Mouse (Mus musculus): ENCODE measurements around the gene Hist1h2bq.
"Not testable (repeated sequence)": the region's sequence is repeated elsewhere in the genome, so short reads cannot be mapped to it uniquely, and the experiment has no call there.

Gene Hist1h2bq

DNA sequence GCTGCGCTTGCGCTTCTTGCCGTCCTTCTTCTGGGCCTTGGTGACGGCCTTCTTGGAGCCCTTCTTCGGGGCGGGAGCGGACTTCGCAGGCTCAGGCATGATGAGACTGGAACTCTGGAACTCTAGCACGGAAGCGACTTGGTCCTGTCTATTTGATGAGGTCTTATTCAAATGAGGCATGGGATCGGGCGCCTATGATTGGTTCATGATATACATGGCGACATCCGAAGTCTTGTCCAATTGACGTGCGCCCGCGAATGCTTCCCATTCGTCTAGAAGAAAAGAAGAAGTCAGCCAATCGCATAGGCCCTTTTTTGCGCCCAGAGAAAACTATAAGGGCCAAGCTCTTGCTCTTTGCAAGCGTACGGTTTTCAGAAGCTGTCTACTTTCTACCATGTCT is at the start of gene Hist1h2bq, which contains the start of gene Hist1h2ao:
Hist1h2bq (minus strand) TSS at position 125 of the 400 bp plus-strand sequence.
Hist1h2ao (plus strand) TSS at position 393 of the 400 bp plus-strand sequence.
- DNase-seq (ENCODE audit: extremely low read depth, low read depth): not testable (repeated sequence)

DNA sequence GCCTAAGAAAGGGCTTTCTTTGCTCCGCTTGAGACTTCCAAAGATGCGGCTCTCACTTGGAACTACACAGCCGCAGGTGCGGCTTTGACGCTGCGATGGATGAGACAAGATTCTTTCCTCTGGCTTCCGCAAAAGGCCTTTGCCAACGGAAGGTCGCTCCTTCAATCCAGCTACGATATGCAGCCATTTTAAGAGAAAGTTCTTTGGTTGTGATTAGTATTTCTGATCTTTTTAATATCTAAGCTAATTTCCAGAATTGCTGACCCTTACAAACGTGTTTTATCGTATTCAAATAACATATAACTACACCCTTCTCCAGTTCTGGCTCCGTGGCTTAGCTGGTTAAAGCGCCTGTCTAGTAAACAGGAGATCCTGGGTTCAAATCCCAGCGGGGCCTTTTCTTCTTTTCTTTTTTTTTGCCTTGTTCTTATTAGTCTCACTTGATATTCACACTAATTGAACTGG is 45.7 kb upstream of the Hist1h2bq start:
- DNase-seq (ENCODE audit: extremely low read depth, low read depth): peak; percentile 46

DNA sequence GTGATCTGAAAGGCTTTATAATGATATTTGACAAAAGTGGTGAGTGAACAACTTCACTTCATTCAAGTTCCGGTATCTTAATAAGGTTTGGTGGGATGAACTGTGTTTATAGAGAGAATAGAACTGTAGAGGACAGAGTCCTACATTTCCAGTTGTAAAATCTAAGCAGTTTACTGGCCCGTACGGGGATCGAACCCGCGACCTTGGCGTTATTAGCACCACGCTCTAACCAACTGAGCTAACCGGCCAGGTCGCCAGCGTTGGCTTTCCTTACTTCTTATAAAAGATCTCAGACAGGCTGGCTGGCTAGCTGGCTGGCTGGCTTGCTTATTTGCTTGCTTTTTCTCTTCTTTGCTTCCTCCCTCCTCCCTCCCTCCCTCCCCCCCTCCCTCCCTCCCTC is 45.1 kb upstream of the Hist1h2bq start:
- peak; percentile 72 for DNase-seq (ENCODE audit: extremely low read depth, low read depth)

DNA sequence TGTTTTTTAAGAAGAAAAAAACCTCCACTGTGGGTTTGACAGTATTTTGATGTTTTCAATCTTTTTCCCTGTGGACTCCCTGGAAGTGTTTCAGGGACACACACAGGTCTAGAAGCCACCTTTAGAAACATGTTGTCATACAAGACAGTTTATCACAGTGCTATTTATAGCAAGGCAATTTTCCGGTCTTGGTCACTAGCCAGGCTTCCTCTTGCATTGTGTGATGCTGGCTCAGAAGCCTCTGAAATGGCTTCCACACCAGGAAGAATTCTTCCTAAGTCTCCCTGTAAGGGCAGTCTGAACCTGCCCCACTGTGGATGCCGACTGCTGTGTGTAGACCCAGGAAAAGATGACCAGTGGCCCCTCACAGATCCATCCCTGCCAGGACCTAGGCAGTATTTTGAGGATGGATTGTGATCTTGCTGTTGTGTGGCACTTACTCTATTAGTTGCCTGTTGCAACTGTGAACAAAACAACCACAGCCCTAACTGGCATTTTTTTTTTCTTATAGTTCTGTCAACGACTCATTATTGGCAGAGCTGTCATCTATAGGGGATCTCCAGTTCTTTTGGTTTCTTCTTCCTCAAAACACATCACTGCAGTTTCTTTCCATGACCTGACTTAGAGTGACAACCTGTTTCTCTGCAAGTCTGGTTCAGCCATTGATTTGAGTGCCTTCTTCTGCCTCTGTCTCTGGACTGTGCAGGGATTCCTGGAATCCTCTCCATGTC is 42.4 kb upstream of the Hist1h2bq start:
- DNase-seq (ENCODE audit: extremely low read depth, low read depth): no peak

DNA sequence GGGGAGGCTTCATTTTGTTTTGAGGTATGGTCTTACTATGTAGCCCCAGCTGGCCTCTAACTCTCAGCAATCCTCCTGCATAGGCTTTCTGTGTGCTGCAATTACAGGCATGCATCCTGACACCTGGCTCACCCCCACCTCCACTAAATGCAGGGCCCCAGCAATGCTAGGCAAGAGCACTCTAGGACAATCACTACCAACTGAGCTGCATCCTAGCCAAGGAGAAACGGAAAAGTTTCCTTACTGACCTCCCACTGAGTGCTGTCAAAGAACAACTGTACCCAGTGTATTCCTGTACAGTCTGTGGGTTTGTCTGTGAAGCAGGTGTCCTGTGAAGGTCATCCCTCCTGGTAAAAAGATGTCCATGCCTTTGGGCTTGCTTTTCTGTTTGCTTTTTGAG is 40.7 kb upstream of the Hist1h2bq start:
- DNase-seq (ENCODE audit: extremely low read depth, low read depth): not testable (repeated sequence)

DNA sequence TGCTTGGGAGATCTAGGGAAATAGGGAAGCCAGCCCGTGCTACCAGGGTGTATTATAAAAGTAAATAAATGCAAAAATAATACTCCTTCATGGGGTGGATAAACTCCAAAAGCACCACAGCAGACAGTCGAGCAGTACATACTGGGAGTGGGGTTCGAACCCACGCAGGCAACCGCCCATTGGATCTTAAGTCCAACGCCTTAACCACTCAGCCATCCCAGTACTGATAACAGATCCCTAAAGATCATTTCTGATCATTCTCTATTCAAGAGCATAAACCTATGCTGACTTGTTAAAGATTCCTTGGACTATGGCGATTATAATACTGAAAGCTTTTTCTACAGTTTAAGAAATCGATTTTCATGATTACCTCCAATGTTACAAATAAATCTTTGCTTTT is 37.9 kb upstream of the Hist1h2bq start:
- DNase-seq (ENCODE audit: extremely low read depth, low read depth): peak; percentile 72

DNA sequence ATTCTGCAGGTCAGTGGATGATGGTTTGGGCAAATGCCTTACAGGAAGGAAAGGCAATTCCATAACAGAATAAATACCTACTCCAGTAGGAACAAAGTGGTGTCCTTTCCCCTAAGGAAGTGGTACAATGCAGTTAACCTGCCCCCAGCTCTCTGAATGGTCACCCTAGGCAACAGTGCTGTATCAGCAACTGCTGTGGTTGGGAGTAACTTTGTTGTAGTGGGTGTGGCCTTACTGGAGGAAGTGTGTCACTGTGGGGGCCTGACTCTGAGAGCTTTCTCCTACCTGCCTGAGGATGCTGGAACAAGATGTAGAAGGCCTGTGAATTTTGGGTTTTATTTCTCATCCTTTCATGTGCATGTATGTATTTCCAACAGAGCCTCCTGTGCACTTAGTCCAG is 36.4 kb upstream of the Hist1h2bq start:
- not testable (repeated sequence) for DNase-seq (ENCODE audit: extremely low read depth, low read depth)

DNA sequence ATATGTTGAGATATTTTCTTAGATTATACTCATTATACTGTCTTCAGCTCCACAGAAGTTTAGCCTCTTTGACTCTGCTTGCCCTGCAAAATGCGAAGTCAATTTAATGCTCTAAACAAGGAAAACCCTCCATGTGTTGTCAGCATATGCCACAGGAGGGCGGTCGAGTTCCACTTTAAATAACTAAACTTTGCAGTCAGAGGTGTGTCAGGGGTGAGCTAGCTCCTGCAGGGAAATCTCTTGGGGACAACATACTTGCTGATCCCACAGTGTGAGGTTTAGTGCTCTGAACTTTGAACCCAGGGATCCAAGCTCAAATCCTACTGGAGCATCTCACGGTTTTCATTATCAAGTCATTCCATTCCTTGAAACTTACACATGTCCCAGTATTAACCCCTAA is 30.5 kb upstream of the Hist1h2bq start:
- DNase-seq (ENCODE audit: extremely low read depth, low read depth): not testable (repeated sequence)

DNA sequence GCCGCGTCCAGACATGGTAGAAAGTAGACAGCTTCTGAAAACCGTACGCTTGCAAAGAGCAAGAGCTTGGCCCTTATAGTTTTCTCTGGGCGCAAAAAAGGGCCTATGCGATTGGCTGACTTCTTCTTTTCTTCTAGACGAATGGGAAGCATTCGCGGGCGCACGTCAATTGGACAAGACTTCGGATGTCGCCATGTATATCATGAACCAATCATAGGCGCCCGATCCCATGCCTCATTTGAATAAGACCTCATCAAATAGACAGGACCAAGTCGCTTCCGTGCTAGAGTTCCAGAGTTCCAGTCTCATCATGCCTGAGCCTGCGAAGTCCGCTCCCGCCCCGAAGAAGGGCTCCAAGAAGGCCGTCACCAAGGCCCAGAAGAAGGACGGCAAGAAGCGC is 23.5 kb upstream of the Hist1h2bq start, which contains the start of the genes Hist1h2ap and Hist1h2br:
Hist1h2ap (minus strand) TSS at position 47 of the 400 bp plus-strand sequence.
Hist1h2br (plus strand) TSS at position 283 of the 400 bp plus-strand sequence.
- not testable (repeated sequence) for DNase-seq (ENCODE audit: extremely low read depth, low read depth)

DNA sequence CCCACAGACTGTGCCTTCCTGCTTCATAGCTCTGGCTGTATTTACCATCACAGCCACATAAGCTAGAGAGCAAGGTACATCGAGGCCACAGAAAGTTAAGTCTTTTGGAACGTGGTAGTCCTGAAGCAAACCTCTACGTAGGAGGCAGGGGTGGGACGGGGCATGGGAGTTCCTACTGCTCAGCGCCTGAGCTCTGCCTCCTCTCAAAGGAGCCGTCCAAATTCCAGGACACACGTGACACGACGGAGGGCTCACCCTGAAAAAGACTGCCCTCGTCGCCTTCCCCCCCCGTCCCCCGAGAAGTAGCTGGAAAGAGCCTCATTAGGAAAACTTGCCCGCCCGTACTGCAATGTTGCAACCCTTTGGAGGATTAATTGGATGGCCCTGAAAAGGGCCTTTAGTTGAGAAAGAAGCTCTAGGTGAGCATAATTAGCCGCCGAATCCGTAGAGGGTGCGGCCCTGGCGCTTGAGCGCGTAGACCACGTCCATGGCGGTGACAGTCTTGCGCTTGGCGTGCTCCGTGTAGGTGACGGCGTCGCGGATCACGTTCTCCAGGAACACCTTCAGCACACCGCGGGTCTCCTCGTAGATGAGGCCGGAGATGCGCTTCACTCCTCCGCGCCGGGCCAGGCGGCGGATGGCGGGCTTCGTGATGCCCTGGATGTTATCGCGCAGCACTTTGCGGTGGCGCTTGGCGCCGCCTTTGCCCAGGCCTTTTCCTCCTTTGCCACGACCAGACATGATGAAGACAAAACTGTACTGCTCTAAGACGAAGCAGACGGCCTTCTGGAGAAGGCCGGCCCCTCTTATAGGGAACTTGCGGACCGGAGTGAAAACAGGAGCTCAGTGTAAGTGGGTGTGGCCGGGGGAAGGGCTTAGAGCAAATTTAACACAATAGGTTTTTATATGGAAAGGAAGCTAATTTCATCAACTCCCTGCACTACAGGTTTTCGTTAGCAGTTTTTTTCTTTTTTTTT is 21.7 kb upstream of the Hist1h2bq start, which contains the start of gene Hist1h4n:
Hist1h4n (minus strand) TSS at position 779 of the 977 bp plus-strand sequence.
- not testable (repeated sequence) for DNase-seq (ENCODE audit: extremely low read depth, low read depth)

DNA sequence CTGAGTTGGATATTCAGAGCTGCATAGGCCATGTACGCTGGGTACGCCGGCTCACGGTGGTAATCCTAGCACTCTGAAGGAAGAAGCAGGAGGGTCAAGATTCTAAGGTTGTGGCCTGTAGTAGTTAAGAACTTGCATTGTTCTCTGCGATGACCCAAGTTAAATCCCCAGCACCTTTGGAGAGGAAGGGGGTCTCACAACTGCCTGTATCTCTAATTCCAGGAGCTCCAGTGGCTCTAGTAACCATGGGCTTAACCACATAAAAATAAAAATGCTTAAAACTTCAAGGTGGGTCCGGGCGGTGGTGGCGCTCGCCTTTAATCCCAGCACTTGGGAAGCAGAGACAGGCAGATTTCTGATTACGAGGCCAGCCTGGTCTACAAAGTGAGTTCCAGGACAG is 20.3 kb upstream of the Hist1h2bq start:
- no peak for DNase-seq (ENCODE audit: extremely low read depth, low read depth)

DNA sequence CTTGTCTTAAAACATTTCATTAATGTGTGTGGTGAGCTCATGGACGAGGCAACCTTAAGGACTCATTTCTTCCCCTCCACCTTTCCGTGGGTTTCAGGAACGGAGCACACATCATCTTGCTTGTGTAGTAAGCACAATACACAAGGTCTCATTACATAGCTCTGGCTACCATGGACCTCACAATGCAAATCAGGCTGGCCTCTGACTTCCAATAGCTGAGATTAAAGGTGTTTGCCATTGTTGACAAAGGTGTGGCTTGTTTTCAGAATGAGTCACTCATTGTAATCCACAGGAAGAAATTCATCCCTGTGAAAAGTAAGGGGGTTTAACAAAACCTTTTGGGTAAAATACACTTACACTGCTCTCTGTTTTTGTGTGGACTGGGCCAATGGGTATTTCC is 18.5 kb upstream of the Hist1h2bq start:
- no peak for DNase-seq (ENCODE audit: extremely low read depth, low read depth)

DNA sequence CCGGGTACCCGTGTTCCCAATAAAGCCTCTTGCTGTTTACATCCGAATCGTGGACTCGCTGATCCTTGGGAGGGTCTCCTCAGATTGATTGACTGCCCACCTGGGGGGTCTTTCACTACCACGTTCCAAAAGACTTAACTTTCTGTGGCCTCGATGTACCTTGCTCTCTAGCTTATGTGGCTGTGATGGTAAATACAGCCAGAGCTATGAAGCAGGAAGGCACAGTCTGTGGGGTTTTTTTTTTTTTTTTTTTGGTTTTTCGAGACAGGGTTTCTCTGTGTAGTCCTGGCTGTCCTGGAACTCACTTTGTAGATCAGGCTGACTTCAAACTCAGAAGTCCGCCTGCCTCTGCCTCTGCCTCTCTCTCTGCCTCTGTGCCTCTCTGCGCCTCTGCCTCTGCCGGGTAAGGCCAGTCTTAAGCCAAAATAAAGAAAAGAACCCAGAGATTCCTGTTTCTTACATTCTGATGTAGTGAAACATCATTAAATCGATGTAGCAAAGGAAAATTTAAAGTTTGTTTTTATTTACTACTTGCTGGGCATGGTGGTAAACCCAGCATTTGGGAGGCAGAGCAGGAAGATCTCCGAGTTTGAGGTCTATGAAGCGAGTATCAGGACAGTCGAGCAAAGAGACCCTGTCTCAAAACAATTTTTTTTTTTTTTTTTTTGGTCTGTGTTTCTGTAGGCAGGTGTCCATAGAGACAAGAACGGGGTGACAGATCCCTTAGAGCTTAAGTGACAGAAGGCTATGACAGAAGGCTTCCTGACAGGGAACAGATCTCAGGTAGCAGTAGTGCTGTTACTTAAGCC is 10.3 kb upstream of the Hist1h2bq start:
- not testable (repeated sequence) for DNase-seq (ENCODE audit: extremely low read depth, low read depth)

DNA sequence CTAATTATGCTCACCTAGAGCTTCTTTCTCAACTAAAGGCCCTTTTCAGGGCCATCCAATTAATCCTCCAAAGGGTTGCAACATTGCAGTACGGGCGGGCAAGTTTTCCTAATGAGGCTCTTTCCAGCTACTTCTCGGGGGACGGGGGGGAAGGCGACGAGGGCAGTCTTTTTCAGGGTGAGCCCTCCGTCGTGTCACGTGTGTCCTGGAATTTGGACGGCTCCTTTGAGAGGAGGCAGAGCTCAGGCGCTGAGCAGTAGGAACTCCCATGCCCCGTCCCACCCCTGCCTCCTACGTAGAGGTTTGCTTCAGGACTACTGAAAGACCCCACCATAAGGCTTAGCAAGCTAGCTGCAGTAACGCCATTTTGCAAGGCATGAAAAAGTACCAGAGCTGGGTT is 2.1 kb upstream of the Hist1h2bq start:
- DNase-seq (ENCODE audit: extremely low read depth, low read depth): not testable (repeated sequence)

DNA sequence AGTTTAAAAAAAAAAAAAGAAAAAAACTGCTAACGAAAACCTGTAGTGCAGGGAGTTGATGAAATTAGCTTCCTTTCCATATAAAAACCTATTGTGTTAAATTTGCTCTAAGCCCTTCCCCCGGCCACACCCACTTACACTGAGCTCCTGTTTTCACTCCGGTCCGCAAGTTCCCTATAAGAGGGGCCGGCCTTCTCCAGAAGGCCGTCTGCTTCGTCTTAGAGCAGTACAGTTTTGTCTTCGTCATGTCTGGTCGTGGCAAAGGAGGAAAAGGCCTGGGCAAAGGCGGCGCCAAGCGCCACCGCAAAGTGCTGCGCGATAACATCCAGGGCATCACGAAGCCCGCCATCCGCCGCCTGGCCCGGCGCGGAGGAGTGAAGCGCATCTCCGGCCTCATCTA is 1.5 kb upstream of the Hist1h2bq start, which contains the start of gene Hist1h4m:
Hist1h4m (plus strand) TSS at position 208 of the 400 bp plus-strand sequence.
- not testable (repeated sequence) for DNase-seq (ENCODE audit: extremely low read depth, low read depth)

DNA sequence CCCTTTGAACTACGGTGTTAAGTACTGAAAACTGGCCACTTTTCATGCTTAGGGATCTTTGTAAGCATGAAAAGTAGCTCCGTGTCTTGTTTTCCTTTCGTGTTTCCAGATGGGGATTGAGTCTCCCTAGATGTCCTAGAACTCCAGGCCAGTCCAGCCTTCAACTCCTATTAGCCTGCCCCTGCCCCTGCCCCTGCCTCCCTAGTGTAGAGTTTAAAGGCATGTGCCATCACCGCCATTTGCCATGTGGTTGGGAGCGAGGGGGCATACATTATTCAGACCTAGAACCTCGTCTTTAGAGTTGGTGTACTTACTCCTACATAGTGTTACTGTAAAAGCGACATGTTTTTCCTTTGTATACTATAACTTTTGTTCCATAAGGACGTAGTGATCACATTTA is 1.1 kb upstream of the Hist1h2bq start:
- DNase-seq (ENCODE audit: extremely low read depth, low read depth): not testable (repeated sequence)

DNA sequence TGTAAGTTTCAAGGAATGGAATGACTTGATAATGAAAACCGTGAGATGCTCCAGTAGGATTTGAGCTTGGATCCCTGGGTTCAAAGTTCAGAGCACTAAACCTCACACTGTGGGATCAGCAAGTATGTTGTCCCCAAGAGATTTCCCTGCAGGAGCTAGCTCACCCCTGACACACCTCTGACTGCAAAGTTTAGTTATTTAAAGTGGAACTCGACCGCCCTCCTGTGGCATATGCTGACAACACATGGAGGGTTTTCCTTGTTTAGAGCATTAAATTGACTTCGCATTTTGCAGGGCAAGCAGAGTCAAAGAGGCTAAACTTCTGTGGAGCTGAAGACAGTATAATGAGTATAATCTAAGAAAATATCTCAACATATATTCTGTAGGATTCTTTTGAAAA is 6.9 kb downstream of the Hist1h2bq start:
- not testable (repeated sequence) for DNase-seq (ENCODE audit: extremely low read depth, low read depth)

DNA sequence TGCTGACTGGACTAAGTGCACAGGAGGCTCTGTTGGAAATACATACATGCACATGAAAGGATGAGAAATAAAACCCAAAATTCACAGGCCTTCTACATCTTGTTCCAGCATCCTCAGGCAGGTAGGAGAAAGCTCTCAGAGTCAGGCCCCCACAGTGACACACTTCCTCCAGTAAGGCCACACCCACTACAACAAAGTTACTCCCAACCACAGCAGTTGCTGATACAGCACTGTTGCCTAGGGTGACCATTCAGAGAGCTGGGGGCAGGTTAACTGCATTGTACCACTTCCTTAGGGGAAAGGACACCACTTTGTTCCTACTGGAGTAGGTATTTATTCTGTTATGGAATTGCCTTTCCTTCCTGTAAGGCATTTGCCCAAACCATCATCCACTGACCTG is 12.8 kb downstream of the Hist1h2bq start:
- not testable (repeated sequence) for DNase-seq (ENCODE audit: extremely low read depth, low read depth)

DNA sequence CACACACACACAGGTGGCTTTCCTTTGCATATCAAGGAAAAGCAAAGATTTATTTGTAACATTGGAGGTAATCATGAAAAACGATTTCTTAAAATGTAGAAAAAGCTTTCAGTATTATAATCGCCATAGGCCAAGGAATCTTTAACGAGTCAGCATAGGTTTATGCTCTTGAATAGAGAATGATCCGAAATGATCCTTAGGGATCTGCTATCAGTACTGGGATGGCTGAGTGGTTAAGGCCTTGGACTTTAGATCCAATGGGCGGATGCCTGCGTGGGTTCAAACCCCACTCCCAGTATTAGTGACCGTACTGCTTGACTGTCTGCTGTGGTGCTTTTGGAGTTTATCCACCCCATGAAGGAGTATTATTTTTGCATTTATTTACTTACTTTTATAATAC is 14.4 kb downstream of the Hist1h2bq start:
- DNase-seq (ENCODE audit: extremely low read depth, low read depth): no peak

DNA sequence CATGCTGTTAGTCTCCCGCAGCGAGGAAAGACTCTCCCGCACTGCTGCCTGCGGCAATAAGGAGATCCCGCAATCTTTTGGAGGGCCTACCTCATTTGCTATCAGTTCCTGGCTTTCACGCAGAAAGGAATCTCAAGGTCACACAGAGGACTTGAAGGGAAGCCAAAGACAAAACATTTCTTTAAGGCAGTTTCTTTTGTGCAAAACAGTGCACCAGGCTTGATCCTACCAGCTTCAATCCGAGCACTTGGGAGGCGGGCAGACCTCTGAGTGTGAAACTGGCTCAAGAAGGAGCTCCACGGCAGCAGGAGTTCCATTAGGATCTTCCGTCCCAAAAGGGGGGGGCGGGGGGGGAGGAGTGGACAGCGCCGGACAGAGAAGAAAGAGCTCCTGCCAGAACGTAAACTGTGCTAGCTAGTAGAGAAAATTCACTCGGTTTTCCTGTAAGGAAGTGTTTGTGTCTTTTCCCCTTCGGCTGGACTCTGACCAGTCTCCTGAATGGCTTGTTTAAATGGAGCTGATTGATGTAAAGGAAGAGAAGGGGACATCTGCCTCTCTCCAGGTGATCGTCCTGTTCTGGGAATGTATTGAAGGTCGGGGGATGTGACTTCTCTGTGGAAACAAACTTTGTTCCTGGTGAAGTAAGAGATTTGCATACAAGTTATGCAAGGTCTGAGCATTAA is 19.3 kb downstream of the Hist1h2bq start:
- no peak for DNase-seq (ENCODE audit: extremely low read depth, low read depth)
